Mouse (Mus musculus) testis, postnatal 14 days (tissue): ENCODE results near the gene Psors1c2.

Experiments
- DNase-seq: peaks from one replicate; pipeline ENCODE4 v3.0.0; 2021; ENCODE audit warnings: low spot score

Gene Psors1c2

DNA sequence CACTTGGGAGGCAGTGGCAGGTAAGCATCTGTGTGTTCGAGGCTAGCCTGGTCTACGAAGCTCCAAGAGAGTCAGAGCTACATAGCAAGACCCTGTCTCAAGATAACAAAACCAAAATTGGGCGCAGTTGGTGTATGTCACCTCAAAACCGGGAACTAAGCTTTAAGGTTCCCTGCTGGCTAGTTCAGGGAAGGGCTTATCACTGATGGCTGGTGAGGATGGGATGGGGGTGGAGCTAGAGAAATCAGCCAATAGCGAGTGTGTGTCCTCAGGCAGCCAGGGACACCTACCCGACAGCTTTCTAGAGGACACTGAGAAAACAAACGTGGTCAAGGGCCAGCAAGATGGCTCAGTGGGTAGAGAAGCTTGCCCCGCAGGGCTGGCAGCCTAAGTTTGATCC, 25.2 kb downstream of the Psors1c2 start:
- DNase-seq = no peak

DNA sequence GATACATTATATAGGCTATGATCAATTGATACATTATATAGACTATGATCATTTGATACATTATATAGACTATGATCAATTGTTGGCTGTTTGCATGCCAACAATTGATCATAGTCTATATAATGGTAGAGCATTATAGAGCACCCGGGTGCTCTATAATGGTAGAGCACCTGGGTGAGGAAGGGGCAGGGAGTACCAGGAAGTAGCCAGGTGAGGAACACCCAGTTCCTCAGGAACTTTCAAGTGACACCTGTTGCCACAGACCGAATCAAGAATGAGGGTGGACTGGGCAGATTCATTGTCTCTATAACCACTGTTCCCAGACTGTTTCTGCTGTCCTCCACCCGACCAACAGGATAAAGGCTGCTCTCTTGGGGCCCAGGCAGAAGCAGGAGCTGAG, 34.1 kb downstream of the Psors1c2 start, which contains the start of gene 2300002M23Rik:
Gene 2300002M23Rik, plus strand, starts transcription at position 301 of the 400 bp plus-strand sequence.
- DNase-seq = no peak

DNA sequence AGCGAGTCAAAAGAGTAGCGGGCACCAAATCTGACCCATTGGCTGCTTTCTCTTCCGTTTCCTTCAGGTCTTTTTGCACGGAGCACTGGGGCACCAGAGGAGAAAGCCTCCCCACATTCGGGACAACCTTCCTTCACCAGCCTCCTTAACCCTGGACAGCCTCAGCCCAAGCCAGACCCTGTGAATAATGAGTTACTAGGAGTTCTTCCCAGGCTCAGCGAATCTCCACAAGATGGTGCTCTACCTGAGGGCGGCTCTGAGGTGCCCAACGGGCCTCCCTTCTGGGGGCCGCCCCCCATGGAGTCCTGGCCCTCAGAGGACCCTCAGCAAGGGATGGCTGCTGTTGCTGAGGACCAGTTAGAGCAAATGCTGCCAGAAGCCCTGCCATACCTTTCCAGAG, 34.8 kb downstream of the Psors1c2 start:
- peak; percentile 2 for DNase-seq

DNA sequence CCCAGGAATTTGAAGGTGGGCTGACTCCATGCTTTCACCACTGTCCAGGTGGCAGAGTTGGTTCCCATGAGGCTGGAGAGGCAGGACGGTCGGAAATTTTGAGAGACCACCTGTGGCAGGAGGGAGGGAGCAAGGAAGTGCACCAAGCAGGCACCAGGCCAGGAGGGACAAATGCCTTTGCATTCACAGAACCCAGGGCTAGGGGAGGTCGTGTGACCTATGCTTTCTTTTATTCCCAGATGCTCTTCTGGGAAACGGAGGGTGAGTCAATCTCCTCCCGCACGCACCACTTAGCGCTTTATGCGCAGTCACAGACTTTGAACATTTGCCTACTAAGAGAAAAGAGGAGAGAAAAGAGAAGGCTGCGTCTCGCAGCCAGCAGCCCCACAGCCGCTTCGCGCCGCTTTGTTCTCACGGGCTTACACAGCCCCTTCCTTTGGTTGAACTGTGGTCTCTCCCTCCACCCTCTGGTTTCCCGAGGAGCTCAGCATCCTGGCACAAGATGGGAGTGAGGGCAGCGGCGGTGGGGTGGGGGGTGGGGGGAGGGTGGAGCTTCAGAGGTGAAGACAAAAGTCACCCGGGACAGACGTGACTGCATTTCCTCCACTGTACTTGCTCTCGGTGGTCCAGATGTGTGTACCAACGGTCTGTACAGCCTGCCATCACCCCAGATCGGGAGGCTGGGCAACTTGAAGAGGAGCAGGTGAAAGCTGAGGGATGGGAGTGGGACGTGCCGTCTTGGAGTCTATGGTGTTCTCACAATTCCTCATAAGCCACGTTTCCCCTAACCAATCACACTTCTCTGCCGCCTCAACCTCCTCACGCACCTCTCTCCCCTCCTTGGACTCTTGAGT, 36.3 kb downstream of the Psors1c2 start:
- DNase-seq = peak; percentile 2

DNA sequence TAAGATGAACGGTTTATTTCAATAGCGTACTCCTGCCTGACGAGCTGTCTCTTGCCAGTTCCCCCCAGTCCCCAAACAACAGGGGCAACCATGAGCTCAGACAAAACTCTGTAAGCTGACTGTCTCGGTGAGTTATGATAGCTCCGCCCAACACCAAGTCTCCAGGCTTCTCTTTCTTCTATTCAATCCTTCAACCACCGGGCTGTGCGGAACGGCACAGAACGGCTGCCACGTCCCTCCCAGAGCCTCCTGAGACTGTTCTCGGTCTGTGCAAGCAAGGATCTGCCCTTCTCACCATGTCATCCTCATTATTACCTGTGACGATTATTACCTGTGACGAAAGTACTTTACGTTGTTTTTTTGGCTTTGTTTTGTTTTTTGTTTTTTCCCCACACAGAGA, 37.8 kb downstream of the Psors1c2 start:
- no peak for DNase-seq

DNA sequence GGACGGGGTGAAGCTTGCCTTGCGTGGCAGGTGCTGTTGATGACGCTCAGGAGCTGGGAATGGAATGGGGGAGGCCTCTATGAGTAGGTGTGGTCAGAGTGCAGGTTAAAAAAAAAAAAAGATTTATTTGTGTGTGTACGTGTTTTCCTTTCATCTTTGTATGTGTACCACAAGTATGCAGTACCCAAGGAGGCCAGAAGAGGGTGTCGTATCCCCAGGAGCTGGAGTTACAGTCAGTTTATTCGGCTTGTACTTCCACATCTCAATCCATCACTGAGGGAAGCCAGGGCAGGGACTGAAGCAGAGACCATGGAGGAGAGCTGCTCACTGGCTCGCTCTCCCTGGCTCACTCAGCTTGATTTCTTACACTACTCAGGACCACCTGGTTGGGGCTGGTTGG, 38.5 kb downstream of the Psors1c2 start:
- no peak for DNase-seq

DNA sequence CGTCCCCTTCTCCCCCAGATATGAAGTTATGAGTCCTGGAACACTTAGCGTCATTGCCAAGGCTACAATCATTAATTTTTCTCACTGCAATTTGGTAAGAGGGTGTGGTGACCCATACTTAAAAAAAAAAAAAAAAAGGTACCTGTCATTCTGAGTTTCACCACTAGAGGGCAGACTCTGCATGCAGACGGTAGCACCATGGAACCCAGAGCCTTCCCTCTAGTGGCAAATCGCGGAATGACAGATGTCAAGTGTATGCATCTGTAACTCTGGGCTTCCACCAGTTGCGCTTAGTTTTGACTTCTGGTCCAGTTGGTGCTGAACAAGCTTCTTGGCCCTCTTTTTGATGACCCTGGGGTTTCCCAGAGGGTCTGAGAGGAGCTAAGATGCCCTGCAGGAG, 45.2 kb downstream of the Psors1c2 start:
- peak; percentile 76 for DNase-seq

DNA sequence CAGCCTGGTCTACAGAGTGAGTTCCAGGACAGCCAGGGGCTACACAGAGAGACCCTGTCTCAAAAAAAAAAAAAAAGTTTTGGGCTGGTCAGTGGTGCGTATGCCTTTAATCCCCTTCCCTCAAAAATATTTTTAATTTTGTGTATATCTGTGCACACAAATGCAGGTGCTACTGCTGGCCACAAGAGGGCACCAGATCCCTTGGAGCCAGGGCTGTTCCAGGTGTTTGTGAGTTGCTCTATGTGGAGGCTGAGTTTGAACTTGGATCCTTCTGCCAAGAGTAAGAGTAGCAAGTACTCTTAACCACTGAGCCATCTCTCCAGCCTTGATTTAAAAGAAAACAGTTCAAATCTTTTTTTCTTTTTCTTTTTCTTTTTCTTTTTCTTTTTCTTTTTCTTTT, 49.9 kb downstream of the Psors1c2 start:
- no peak for DNase-seq
